Mouse (Mus musculus) stomach, embryonic 15.5 days (tissue): Measurements from ENCODE around the gene Bbs9. TPM values are rescaled to one million over a fixed set of nuclear protein-coding genes. Genes with fewer than 3 reads are reported as not detected.

ENCODE experiments used
- ATAC-seq: fragments of 200-750 bp; cut with Nextera tagmentation; 2 replicates; pipeline ENCODE4 v1.8.0; 2017; ENCODE audit warnings: low read depth, moderate number of reproducible peaks, moderate TSS enrichment; ENCODE audit not compliant: insufficient read depth, low FRiP score
- H3K27ac ChIP-seq: fragments of 300-500 bp; sonication (generic); 2 replicates; pipeline ENCODE4 v1.5.1; 2015; ENCODE audit warnings: mild to moderate bottlenecking, inconsistent platforms
- H3K27me3 ChIP-seq: fragments of 300-500 bp; sonication (generic); replicated peaks from 2 replicates; pipeline ENCODE4 v1.6.1; 2015; ENCODE audit warnings: inconsistent platforms
- H3K36me3 ChIP-seq: fragments of 300-500 bp; sonication (generic); 2 replicates; pipeline ENCODE4 v1.6.1; 2015; ENCODE audit warnings: inconsistent platforms
- H3K4me1 ChIP-seq: fragments of 300-500 bp; sonication (generic); 2 replicates; pipeline ENCODE4 v1.6.1; 2015; ENCODE audit warnings: inconsistent platforms
- H3K4me2 ChIP-seq: fragments of 300-500 bp; sonication (generic); 2 replicates; pipeline ENCODE4 v1.6.1; 2015; ENCODE audit warnings: mild to moderate bottlenecking, inconsistent platforms
- H3K4me3 ChIP-seq: fragments of 300-500 bp; sonication (generic); replicated peaks from 2 replicates; pipeline ENCODE4 v1.5.1; 2015; ENCODE audit warnings: inconsistent platforms
- H3K9ac ChIP-seq: fragments of 300-500 bp; sonication (generic); 2 replicates; pipeline ENCODE4 v1.6.1; 2015; ENCODE audit warnings: inconsistent platforms
- H3K9me3 ChIP-seq: fragments of 300-500 bp; sonication (generic); 2 replicates; pipeline ENCODE4 v1.6.1; 2016; ENCODE audit warnings: inconsistent platforms
- WGBS: fragments of 180-500 bp; shearing (Covaris S2); methylation state at CpG from one replicate; pipeline ENCODE4 v1.1.7; 2015; 5-methylcytosine and 5-hydroxymethylcytosine counted together
- polyA plus RNA-seq: library from polyadenylated mRNA; unstranded; fragments of >200 nt; fragmentation: Nextera tagmentation; extraction: Ambion mirVana; gene quantifications from 2 replicates; pipeline ENCODE4 v1.2.1, GENCODE M21; 2015

Gene Bbs9
- polyA plus RNA-seq, 1 experiment from 2014 or later, result 9.9 TPM

- Histone ChIP-seq H3K4me3 (no peak overlapping the region), H3K27me3 (no peaks in the 10 kb centered on the region), H3K4me2 (no peak overlapping the region), H3K9ac (no peak overlapping the region), H3K4me1 (no peaks in the 10 kb centered on the region), H3K27ac (no peak overlapping the region), H3K9me3 (no peaks in the 10 kb centered on the region), H3K36me3 (no peaks in the 10 kb centered on the region)
- 70% methylated on average over 6 of the region's 6 CpGs for WGBS
- ATAC-seq, result no peak
Observed at GRCm38 (mm10) chr9:22613271-22613824, 137.8 kb downstream of the Bbs9 start.

GRCm38 (mm10) chr9:22619245-22619644 is 143.7 kb downstream of the Bbs9 start:
- ATAC-seq, result no peak
- Histone ChIP-seq H3K27ac (no peak overlapping the region), H3K9me3 (no peaks in the 10 kb centered on the region), H3K4me2 (no peak overlapping the region), H3K36me3 (no peaks in the 10 kb centered on the region), H3K27me3 (no peaks in the 10 kb centered on the region), H3K9ac (no peak overlapping the region), H3K4me1 (no peaks in the 10 kb centered on the region), H3K4me3 (no peak overlapping the region)
- WGBS, result 86% methylated on average over 1 of the region's 1 CpGs

GRCm38 (mm10) chr9:22624966-22625365 is 149.5 kb downstream of the Bbs9 start:
- Histone ChIP-seq H3K4me2 (no peak overlapping the region), H3K36me3 (no peaks in the 10 kb centered on the region), H3K4me3 (no peak overlapping the region), H3K27ac (no peak overlapping the region), H3K4me1 (no peaks in the 10 kb centered on the region), H3K9me3 (no peaks in the 10 kb centered on the region), H3K9ac (no peak overlapping the region), H3K27me3 (no peaks in the 10 kb centered on the region)
- ATAC-seq, result no peak
- WGBS, result 52% methylated on average over 9 of the region's 9 CpGs

DNA sequence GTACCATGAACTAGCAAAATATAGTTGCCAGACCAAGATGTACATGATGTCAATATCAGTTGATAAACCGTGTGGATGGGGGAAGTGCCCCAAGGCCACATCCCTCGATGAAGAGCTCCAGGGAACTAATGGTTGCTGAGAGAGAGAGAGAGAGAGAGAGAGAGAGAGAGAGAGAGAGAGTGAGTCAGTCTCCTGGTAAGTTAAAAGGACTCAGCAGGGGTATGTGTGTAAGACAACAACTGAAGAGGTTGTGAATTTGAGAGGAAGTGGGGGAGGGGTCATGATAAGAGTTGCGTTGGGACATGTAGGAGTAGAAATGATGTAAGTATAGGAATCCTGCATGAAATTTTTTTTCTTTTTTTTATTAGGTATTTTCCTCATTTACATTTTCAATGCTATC is 150.5 kb downstream of the Bbs9 start:
- Histone ChIP-seq H3K27me3 (no peaks in the 10 kb centered on the region), H3K27ac (no peak overlapping the region), H3K4me1 (no peaks in the 10 kb centered on the region), H3K36me3 (no peaks in the 10 kb centered on the region), H3K9me3 (no peaks in the 10 kb centered on the region), H3K9ac (no peak overlapping the region), H3K4me2 (no peak overlapping the region), H3K4me3 (no peak overlapping the region)
- no peak for ATAC-seq
- 79% methylated on average over 3 of the region's 3 CpGs for WGBS

DNA sequence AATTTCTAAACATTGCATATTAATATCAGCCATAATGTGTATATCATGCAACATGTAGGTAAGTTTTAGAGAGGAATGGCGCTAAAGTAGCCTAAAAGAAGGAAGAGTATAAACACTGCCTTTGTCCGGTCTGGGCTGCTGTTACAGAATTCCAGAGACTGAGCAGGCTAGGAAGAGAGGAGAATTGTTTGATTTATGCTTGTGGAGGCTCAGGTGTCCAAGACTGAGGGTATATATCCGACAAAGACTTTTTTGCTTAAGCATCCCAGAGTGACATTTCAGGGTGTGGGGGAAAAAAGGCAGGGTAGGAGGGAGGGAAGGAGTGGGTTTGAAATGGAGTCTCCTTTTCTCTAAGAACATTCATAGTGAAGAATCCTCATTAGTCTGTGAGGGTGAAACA is 152.4 kb downstream of the Bbs9 start:
- H3K27me3 ChIP-seq, result no peaks in the 10 kb centered on the region
- no peak for ATAC-seq
- no peak overlapping the region for H3K9ac ChIP-seq
- H3K4me1 ChIP-seq, result no peaks in the 10 kb centered on the region
- H3K4me3 ChIP-seq, result no peak overlapping the region
- no peaks in the 10 kb centered on the region for H3K9me3 ChIP-seq
- no peaks in the 10 kb centered on the region for H3K36me3 ChIP-seq
- no peak overlapping the region for H3K4me2 ChIP-seq
- no peak overlapping the region for H3K27ac ChIP-seq
- 47% methylated on average over 3 of the region's 3 CpGs for WGBS

- H3K27me3 ChIP-seq, result no peaks in the 10 kb centered on the region
- no peak for ATAC-seq
Observed at GRCm38 (mm10) chr9:22632800-22633485, 157.4 kb downstream of the Bbs9 start.

DNA sequence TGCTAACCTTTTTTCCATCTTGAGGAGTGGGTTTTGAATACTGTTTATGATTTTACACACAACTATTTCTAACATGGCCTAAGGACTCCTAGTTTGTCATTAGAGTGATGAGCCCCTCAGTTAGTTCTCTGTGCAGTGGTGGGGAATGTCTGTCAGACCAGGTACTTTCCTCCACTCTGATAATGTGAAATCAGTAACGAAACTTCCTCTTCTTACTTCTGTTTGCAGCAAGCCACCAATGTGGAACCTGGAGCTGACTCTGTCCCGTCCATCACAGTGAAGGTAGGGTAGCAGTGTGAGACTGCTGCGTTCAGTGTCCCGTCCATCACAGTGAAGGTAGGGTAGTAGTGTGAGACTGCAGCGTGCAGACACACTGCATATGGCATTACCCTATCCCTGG is 163.0 kb downstream of the Bbs9 start:
- no peak overlapping the region for H3K4me3 ChIP-seq
- no peak overlapping the region for H3K27ac ChIP-seq
- 86% methylated on average over 5 of the region's 5 CpGs for WGBS
- H3K36me3 ChIP-seq, result no peaks in the 10 kb centered on the region
- no peak overlapping the region for H3K4me2 ChIP-seq
- ATAC-seq, result no peak
- H3K9me3 ChIP-seq, result no peaks in the 10 kb centered on the region
- no peak overlapping the region for H3K9ac ChIP-seq
- no peaks in the 10 kb centered on the region for H3K4me1 ChIP-seq
- H3K27me3 ChIP-seq, result no peaks in the 10 kb centered on the region

More at GRCm38 (mm10) chr9:22632800-22633485, 157.4 kb downstream of the Bbs9 start:
- no peaks in the 10 kb centered on the region for H3K9me3 ChIP-seq
- WGBS, result 84% methylated on average over 9 of the region's 9 CpGs
- no peak overlapping the region for H3K4me3 ChIP-seq
- H3K4me1 ChIP-seq, result no peaks in the 10 kb centered on the region
- H3K36me3 ChIP-seq, result no peaks in the 10 kb centered on the region
- no peak overlapping the region for H3K9ac ChIP-seq
- no peak overlapping the region for H3K4me2 ChIP-seq
- H3K27ac ChIP-seq, result no peak overlapping the region

DNA sequence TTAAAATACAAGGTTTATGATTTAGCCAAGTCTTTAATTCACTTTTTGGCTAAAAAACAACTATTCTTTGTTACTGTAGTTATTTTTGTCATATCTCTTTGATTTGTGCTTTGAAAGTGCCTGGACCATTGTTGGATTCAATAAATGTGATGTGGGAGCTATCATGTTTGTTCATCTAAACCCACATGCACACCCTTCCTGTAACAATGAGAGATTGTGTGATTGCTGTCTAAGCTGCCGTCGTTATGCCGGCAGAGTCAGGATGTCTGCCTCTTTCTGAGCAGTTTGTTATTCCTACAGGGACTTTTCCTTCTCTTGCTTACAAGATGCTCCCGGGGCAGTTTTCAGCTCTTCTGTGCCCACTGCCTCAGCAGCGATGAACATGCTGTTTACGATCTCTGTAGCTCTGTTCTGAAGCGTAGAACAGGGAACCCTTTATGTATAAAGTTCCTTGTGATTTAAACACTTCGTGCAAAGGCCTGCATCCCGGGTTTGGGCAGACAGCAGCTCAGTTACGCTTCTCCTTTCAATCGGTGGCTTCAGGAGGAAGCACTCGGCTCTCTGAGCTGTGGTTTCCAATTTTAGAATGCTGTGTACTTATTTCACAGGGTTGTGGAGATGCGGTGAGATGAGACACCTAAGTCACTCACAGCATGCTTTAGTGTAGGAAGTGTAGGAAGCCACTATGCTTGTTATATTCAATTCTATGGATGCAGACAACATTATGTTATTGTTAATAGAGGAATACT is 165.3 kb downstream of the Bbs9 start:
- Histone ChIP-seq H3K9me3 (no peaks in the 10 kb centered on the region), H3K4me2 (no peak overlapping the region), H3K27ac (no peak overlapping the region), H3K4me1 (no peaks in the 10 kb centered on the region), H3K9ac (no peak overlapping the region), H3K36me3 (no peaks in the 10 kb centered on the region), H3K27me3 (no peaks in the 10 kb centered on the region), H3K4me3 (no peak overlapping the region)
- WGBS, result 55% methylated on average over 13 of the region's 13 CpGs
- ATAC-seq, result no peak

- whole genome bisulfite sequencing, result 81% methylated on average over 6 of the region's 6 CpGs
- Histone ChIP-seq H3K4me1 (no peaks in the 10 kb centered on the region), H3K27ac (no peak overlapping the region), H3K9me3 (no peaks in the 10 kb centered on the region), H3K9ac (no peak overlapping the region), H3K4me2 (no peak overlapping the region), H3K27me3 (no peaks in the 10 kb centered on the region), H3K4me3 (no peak overlapping the region), H3K36me3 (no peaks in the 10 kb centered on the region)
- no peak for ATAC-seq
Observed at GRCm38 (mm10) chr9:22645844-22646390, 170.4 kb downstream of the Bbs9 start.

GRCm38 (mm10) chr9:22646461-22646860 is 170.9 kb downstream of the Bbs9 start:
- Histone ChIP-seq H3K27me3 (no peaks in the 10 kb centered on the region), H3K4me3 (no peak overlapping the region), H3K36me3 (no peaks in the 10 kb centered on the region), H3K9me3 (no peaks in the 10 kb centered on the region), H3K27ac (no peak overlapping the region), H3K4me1 (no peaks in the 10 kb centered on the region), H3K9ac (no peak overlapping the region), H3K4me2 (no peak overlapping the region)
- ATAC-seq, result no peak
- WGBS, result 81% methylated on average over 3 of the region's 3 CpGs

DNA sequence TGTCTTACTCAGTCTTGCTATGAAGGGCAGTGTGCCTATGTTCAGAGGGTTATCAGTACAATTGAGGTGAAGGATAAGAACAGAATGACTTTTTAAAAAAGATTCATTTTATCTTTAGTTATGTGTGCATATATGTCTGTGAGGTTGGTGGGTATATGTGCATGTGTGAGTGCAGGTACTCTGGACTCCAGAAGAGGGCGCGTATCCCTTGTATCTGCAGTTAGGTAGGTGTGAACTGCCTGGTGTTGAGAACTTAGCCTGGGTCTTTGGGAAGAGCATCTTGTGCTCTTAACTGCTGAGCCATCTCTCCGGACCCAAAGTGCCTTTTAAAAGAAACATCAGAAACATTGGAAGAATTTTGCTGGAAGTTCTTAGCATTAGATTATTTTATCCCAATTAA is 172.6 kb downstream of the Bbs9 start:
- 94% methylated on average over 3 of the region's 3 CpGs for WGBS
- Histone ChIP-seq H3K9me3 (no peaks in the 10 kb centered on the region), H3K36me3 (no peaks in the 10 kb centered on the region), H3K4me2 (no peak overlapping the region), H3K9ac (no peak overlapping the region), H3K4me3 (no peak overlapping the region), H3K27me3 (no peaks in the 10 kb centered on the region), H3K27ac (no peak overlapping the region), H3K4me1 (no peaks in the 10 kb centered on the region)
- no peak for ATAC-seq

DNA sequence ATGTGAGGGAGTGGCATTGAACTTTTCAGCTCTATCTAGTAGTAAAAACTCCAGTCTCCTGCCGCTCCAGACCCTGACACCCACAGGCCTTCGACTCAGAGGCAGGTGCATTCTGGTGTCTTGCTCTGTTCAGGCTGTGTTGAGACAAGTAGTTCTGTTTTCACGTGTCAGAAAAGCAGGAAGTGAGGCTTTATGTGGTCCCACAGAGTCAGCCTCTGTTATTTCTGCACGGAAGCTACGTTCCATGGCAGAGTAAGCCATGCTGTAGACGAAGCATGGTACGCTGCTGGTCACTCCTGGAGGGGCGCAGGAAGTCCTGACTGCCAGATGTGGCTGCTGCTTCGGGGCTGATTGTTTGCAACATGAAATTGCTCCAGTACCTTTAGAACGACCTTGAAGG is 174.1 kb downstream of the Bbs9 start:
- no peak overlapping the region for H3K4me3 ChIP-seq
- H3K9ac ChIP-seq, result no peak overlapping the region
- no peak overlapping the region for H3K4me2 ChIP-seq
- WGBS, result 77% methylated on average over 10 of the region's 10 CpGs
- H3K36me3 ChIP-seq, result no peaks in the 10 kb centered on the region
- no peak for ATAC-seq
- no peaks in the 10 kb centered on the region for H3K9me3 ChIP-seq
- no peak overlapping the region for H3K27ac ChIP-seq
- no peaks in the 10 kb centered on the region for H3K27me3 ChIP-seq
- H3K4me1 ChIP-seq, result no peaks in the 10 kb centered on the region
